Mouse (Mus musculus): Measurements from ENCODE around the gene Edem1. TPM values are rescaled to one million over a fixed set of nuclear protein-coding genes. Genes with fewer than 3 reads are reported as not detected.

Edem1 gene
- total and polyA plus RNA-seq, 3 experiments: 70.9 to 216 (median 157) TPM

GRCm38 (mm10) chr6:108826070-108826469 is 2.4 kb upstream of the Edem1 start:
- H3K4me3 ChIP-seq (replicated peaks in 1 of 3; ENCODE audit: low read depth in 2 of 3, low read length in 2 of 3, poor library complexity in 1 of 3): no peak overlapping the region

GRCm38 (mm10) chr6:108827336-108827920 is 1.0 kb upstream of the Edem1 start:
- in situ Hi-C loops (cut with MboI; ENCODE audit: low pct_ligation_motif_present, low pct_unique_long_range_greater_than_20kb, low sequenced_read_pairs): no loop called here
- Histone ChIP-seq H3K27ac (ENCODE audit: insufficient read depth, low read depth) (peak overlapping the region; percentile 35; the same call in 1 of the 2 replicates), H3K27me3 (replicated peaks) (no peaks in the 10 kb centered on the region), H3K36me3 (replicated peaks in 1 of 2; ENCODE audit: control insufficient read depth in 1 of 2, insufficient read depth in 1 of 2, low read length in 1 of 2) (peaks cover 14 to 20% of the 10 kb centered on the region in 2 experiments), H3K4me2 (ENCODE audit: insufficient read depth, low read depth, poor library complexity, severe bottlenecking) (peak overlapping the region; percentile 92), H3K9ac (ENCODE audit: insufficient read depth, low read depth) (peak overlapping the region; percentile 87), H3K9me3 (replicated peaks; ENCODE audit: low read length) (no peaks in the 10 kb centered on the region), H3K4me3 (replicated peaks in 1 of 3; ENCODE audit: low read depth in 2 of 3, low read length in 2 of 3, poor library complexity in 1 of 3) (peak overlapping the region; percentile 62 to 96 (median 83)), H3K4me1 (ENCODE audit: control insufficient read depth in 1 of 2, insufficient read depth in 2 of 2) (peaks cover 2 to 37% of the 10 kb centered on the region in 2 experiments; a peak in 3 of 4 replicates), H3K79me2 (replicated peaks; ENCODE audit: control insufficient read depth, extremely low read depth, insufficient read depth, poor library complexity, severe bottlenecking) (peaks cover 37% of the 10 kb centered on the region)
- dilution Hi-C loops (cut with MboI; ENCODE audit: extremely low pct_ligation_motif_present, extremely low pct_unique_long_range_greater_than_20kb, low sequenced_read_pairs): no loop called here
- TF ChIP-seq KAT2A (IDR thresholded peaks at IDR 0.05; ENCODE audit: insufficient replicate concordance, low read length) (0 out of 2 replicates have a peak, but pooled peaks have one; percentile 29), HCFC1 (IDR thresholded peaks at IDR 0.05; ENCODE audit: low read depth, low read length) (0 out of 2 replicates have a peak, but pooled peaks have one; percentile 18), CHD1 (IDR thresholded peaks at IDR 0.05; ENCODE audit: low read depth, low read length) (0 out of 2 replicates have a peak, but pooled peaks have one; percentile 36), TCF12 (IDR thresholded peaks at IDR 0.05; ENCODE audit: low read depth, low read length) (0 out of 2 replicates have a peak, but pooled peaks have one; percentile 14), CHD2 (IDR thresholded peaks at IDR 0.05; ENCODE audit: low read length) (0 out of 2 replicates have a peak, but pooled peaks have one; percentile 51), ETS1 (conservative IDR thresholded peaks at IDR 0.05; ENCODE audit: low read depth, low read length) (no peak), JUND (conservative IDR thresholded peaks at IDR 0.05; ENCODE audit: low read depth, low read length) (no peak), ZNF384 (IDR thresholded peaks at IDR 0.05; ENCODE audit: low read depth, low read length) (peak; percentile 80), BHLHE40 (IDR thresholded peaks at IDR 0.05; ENCODE audit: low read depth, low read length) (no peak), MAX (IDR thresholded peaks at IDR 0.05; ENCODE audit: low read length) (0 out of 2 replicates have a peak, but pooled peaks have one; percentile 13), ELF1 (IDR thresholded peaks at IDR 0.05; ENCODE audit: low read depth, low read length) (no peak), MAZ (IDR thresholded peaks at IDR 0.05; ENCODE audit: low read depth, low read length) (0 out of 2 replicates have a peak, but pooled peaks have one; percentile 39), POLR2A (IDR thresholded peaks at IDR 0.05; ENCODE audit: low read depth, low read length) (no peak), EP300 (IDR thresholded peaks at IDR 0.05; ENCODE audit: low read length) (0 out of 2 replicates have a peak, but pooled peaks have one; percentile 17), ZMIZ1 (IDR thresholded peaks at IDR 0.05; ENCODE audit: low read depth, low read length) (peak; percentile 23; the same call in 1 of the 2 replicates), ZC3H11A (IDR thresholded peaks at IDR 0.05; ENCODE audit: low read depth, low read length) (no peak), SIN3A (IDR thresholded peaks at IDR 0.05; ENCODE audit: low read length) (peak; percentile 53; the same call in 1 of the 2 replicates), CTCF (conservative IDR thresholded peaks at IDR 0.05 in 1 of 2, IDR thresholded peaks at IDR 0.05 in 1 of 2; ENCODE audit: low read depth in 2 of 2, low read length in 2 of 2) (no peak)
- DNase-seq (ENCODE audit: extremely low read depth): no peak

More at GRCm38 (mm10) chr6:108826070-108826469, 2.4 kb upstream of the Edem1 start:
- no peaks in the 10 kb centered on the region for H3K9me3 ChIP-seq (replicated peaks; ENCODE audit: low read length)
- DNase-seq (ENCODE audit: extremely low read depth): no peak
- H3K4me2 ChIP-seq (ENCODE audit: insufficient read depth, low read depth, poor library complexity, severe bottlenecking): peak overlapping the region; percentile 87
- no peaks in the 10 kb centered on the region for H3K27me3 ChIP-seq (replicated peaks)
- TF ChIP-seq EP300 (IDR thresholded peaks at IDR 0.05; ENCODE audit: low read length): peak; percentile 7; the same call in 1 of the 2 replicates
- TF ChIP-seq ZC3H11A (IDR thresholded peaks at IDR 0.05; ENCODE audit: low read depth, low read length): no peak
- TF ChIP-seq MEF2A (IDR thresholded peaks at IDR 0.05; ENCODE audit: borderline replicate concordance, low read depth, low read length): peak; percentile 82; the same call in 1 of the 2 replicates
- no peak for TF ChIP-seq MAFK (IDR thresholded peaks at IDR 0.05; ENCODE audit: insufficient replicate concordance, low read length)
- no peak; the same call in 1 of the 2 replicates for TF ChIP-seq MXI1 (IDR thresholded peaks at IDR 0.05; ENCODE audit: low read depth, low read length)
- no peak for TF ChIP-seq UBTF (IDR thresholded peaks at IDR 0.05; ENCODE audit: low read depth, low read length)
- TF ChIP-seq JUND (conservative IDR thresholded peaks at IDR 0.05; ENCODE audit: low read depth, low read length): no peak
- no peak for TF ChIP-seq KAT2A (IDR thresholded peaks at IDR 0.05; ENCODE audit: insufficient replicate concordance, low read length)
- no peak for TF ChIP-seq POLR2AphosphoS2 (IDR thresholded peaks at IDR 0.05; ENCODE audit: low read depth, low read length)
- 0 out of 2 replicates have a peak, but pooled peaks have one; percentile 14 for TF ChIP-seq CHD2 (IDR thresholded peaks at IDR 0.05; ENCODE audit: low read length)
- 0 out of 2 replicates have a peak, but pooled peaks have one; percentile 19 for TF ChIP-seq NELFE (IDR thresholded peaks at IDR 0.05; ENCODE audit: low read depth, low read length)
- no peak for TF ChIP-seq CHD1 (IDR thresholded peaks at IDR 0.05; ENCODE audit: low read depth, low read length)
- 0 out of 2 replicates have a peak, but pooled peaks have one; percentile 29 for TF ChIP-seq MYC (IDR thresholded peaks at IDR 0.05; ENCODE audit: low read depth, low read length)
- no peak for TF ChIP-seq JUN (IDR thresholded peaks at IDR 0.05; ENCODE audit: insufficient read depth, low read depth, low read length)
- no peak for TF ChIP-seq BHLHE40 (IDR thresholded peaks at IDR 0.05; ENCODE audit: low read depth, low read length)
- no peak for TF ChIP-seq RAD21 (IDR thresholded peaks at IDR 0.05; ENCODE audit: low read depth, low read length)
- TF ChIP-seq RCOR1 (conservative IDR thresholded peaks at IDR 0.05; ENCODE audit: low read depth, low read length): no peak
- peak; percentile 37; the same call in 1 of the 2 replicates for TF ChIP-seq ETS1 (conservative IDR thresholded peaks at IDR 0.05; ENCODE audit: low read depth, low read length)
- in situ Hi-C loops (cut with MboI; ENCODE audit: low pct_ligation_motif_present, low pct_unique_long_range_greater_than_20kb, low sequenced_read_pairs) (no loop called here), dilution Hi-C loops (cut with MboI; ENCODE audit: extremely low pct_ligation_motif_present, extremely low pct_unique_long_range_greater_than_20kb, low sequenced_read_pairs) (no loop called here)
- H3K36me3 ChIP-seq (replicated peaks in 1 of 2; ENCODE audit: control insufficient read depth in 1 of 2, insufficient read depth in 1 of 2, low read length in 1 of 2): peaks cover 26 to 34% of the 10 kb centered on the region in 2 experiments
- H3K9ac ChIP-seq (ENCODE audit: insufficient read depth, low read depth): peak overlapping the region; percentile 62
- peaks cover 2 to 33% of the 10 kb centered on the region in 2 experiments; a peak in 3 of 4 replicates for H3K4me1 ChIP-seq (ENCODE audit: control insufficient read depth in 1 of 2, insufficient read depth in 2 of 2)
- peak overlapping the region; percentile 46; the same call in 1 of the 2 replicates for H3K27ac ChIP-seq (ENCODE audit: insufficient read depth, low read depth)
- H3K79me2 ChIP-seq (replicated peaks; ENCODE audit: control insufficient read depth, extremely low read depth, insufficient read depth, poor library complexity, severe bottlenecking): peaks cover 23% of the 10 kb centered on the region
